Mouse (Mus musculus) myocyte (in vitro differentiated cells): ENCODE data around the gene Tma16. TPM values are rescaled to one million over a fixed set of nuclear protein-coding genes. Genes with fewer than 3 reads are reported as not detected.

ENCODE experiments used
- H3K27me3 ChIP-seq: one replicate; pipeline ENCODE4 v1.6.1; 2011; ENCODE audit not compliant: control insufficient read depth, insufficient read depth, insufficient read length
- H3K36me3 ChIP-seq: one replicate; pipeline ENCODE4 v1.6.1; 2011; ENCODE audit not compliant: control insufficient read depth, insufficient read depth
- H3K4me2 ChIP-seq: one replicate; pipeline ENCODE4 v1.6.1; 2011; ENCODE audit warnings: low read depth, control low read depth
- H3K4me3 ChIP-seq: one replicate; pipeline ENCODE4 v1.5.1; 2011; ENCODE audit warnings: mild to moderate bottlenecking, control low read depth, moderate library complexity
- H3K79me2 ChIP-seq: one replicate; pipeline ENCODE4 v1.6.1; 2011; ENCODE audit not compliant: control insufficient read depth, insufficient read depth
- H3ac ChIP-seq: one replicate; pipeline ENCODE4 v1.6.1; 2011; ENCODE audit not compliant: control insufficient read depth, insufficient read length
- CEBPB ChIP-seq: IDR thresholded peaks from 2 replicates; pipeline ENCODE4 v1.6.1; 2011; ENCODE audit warnings: mild to moderate bottlenecking, moderate library complexity; ENCODE audit not compliant: poor library complexity, insufficient read depth, severe bottlenecking
- E2F4 ChIP-seq: IDR thresholded peaks from one replicate; pipeline ENCODE4 v1.6.1; 2011; ENCODE audit warnings: mild to moderate bottlenecking, control low read depth, moderate library complexity; ENCODE audit not compliant: insufficient read depth
- MAX ChIP-seq: IDR thresholded peaks from one replicate; pipeline ENCODE4 v1.6.1; 2011; ENCODE audit warnings: low read depth, mild to moderate bottlenecking, control low read depth
- MYOD1 ChIP-seq, 3 experiments: IDR thresholded peaks; one replicate each; pipeline ENCODE4 v1.6.1; 2011; ENCODE audit warnings: control low read depth in 2 of 3, low read depth in 2 of 3, mild to moderate bottlenecking in 2 of 3, moderate library complexity in 1 of 3; ENCODE audit not compliant: insufficient read length in 2 of 3, control insufficient read depth in 1 of 3
- MYOG ChIP-seq, 3 experiments: IDR thresholded peaks; one replicate each; pipeline ENCODE4 v1.6.1; 2011; ENCODE audit warnings: control low read depth in 2 of 3, low read depth in 2 of 3, mild to moderate bottlenecking in 2 of 3; ENCODE audit not compliant: insufficient read length in 2 of 3, control insufficient read depth in 1 of 3, insufficient read depth in 1 of 3
- POLR2A ChIP-seq: IDR thresholded peaks from one replicate; pipeline ENCODE4 v1.6.1; 2011; ENCODE audit warnings: low read depth, mild to moderate bottlenecking, control low read depth, moderate library complexity; ENCODE audit not compliant: insufficient read length
- POLR2AphosphoS2 ChIP-seq: IDR thresholded peaks from one replicate; pipeline ENCODE4 v1.6.1; 2011; ENCODE audit warnings: low read depth, control low read depth; ENCODE audit not compliant: insufficient read length
- REST ChIP-seq: IDR thresholded peaks from one replicate; pipeline ENCODE4 v1.6.1; 2011; ENCODE audit warnings: mild to moderate bottlenecking, control low read depth, moderate library complexity; ENCODE audit not compliant: insufficient read depth, insufficient read length
- SRF ChIP-seq: IDR thresholded peaks from one replicate; pipeline ENCODE4 v1.6.1; 2011; ENCODE audit warnings: low read depth; ENCODE audit not compliant: control insufficient read depth, insufficient read length
- TCF12 ChIP-seq: IDR thresholded peaks from one replicate; pipeline ENCODE4 v1.6.1; 2011; ENCODE audit warnings: mild to moderate bottlenecking, control low read depth; ENCODE audit not compliant: poor library complexity, insufficient read depth, severe bottlenecking
- TCF3 ChIP-seq: IDR thresholded peaks from one replicate; pipeline ENCODE4 v1.6.1; 2011; ENCODE audit warnings: low read depth, control low read depth; ENCODE audit not compliant: insufficient read length
- USF1 ChIP-seq: IDR thresholded peaks from one replicate; pipeline ENCODE4 v1.6.1; 2011; ENCODE audit warnings: low read depth, mild to moderate bottlenecking, control low read depth, moderate library complexity
- polyA plus RNA-seq: library from polyadenylated mRNA; unstranded; fragments of >200 nt; fragmentation: generic; extraction: Trizol; gene quantifications from one replicate; pipeline ENCODE4 v1.2.1, GENCODE M21; 2012; ENCODE audit warnings: missing spikeins

Gene Tma16
- polyA plus RNA-seq, 1 experiment, result 3.7 TPM

- TF ChIP-seq MYOD1 (IDR thresholded peaks at IDR 0.05; ENCODE audit: control insufficient read depth in 1 of 3, insufficient read length in 2 of 3, low read depth in 2 of 3) (no peak), POLR2A (no peak), USF1 (no peak), MAX (no peak), REST (no peak), TCF12 (no peak), SRF (no peak), POLR2AphosphoS2 (no peak), E2F4 (no peak), CEBPB (no peak), MYOG (IDR thresholded peaks at IDR 0.05; ENCODE audit: control insufficient read depth in 1 of 3, insufficient read depth in 1 of 3, insufficient read length in 2 of 3, low read depth in 2 of 3) (no peak), TCF3 (no peak)
- Histone ChIP-seq H3K27me3 (no peaks in the 10 kb centered on the region), H3K79me2 (no peaks in the 10 kb centered on the region), H3K4me2 (no peak overlapping the region), H3K36me3 (no peaks in the 10 kb centered on the region), H3ac (no peak overlapping the region), H3K4me3 (no peak overlapping the region)
Observed at GRCm38 (mm10) chr8:66433577-66433976, 52.8 kb downstream of the Tma16 start.

GRCm38 (mm10) chr8:66430639-66431038 is 55.7 kb downstream of the Tma16 start:
- TF ChIP-seq MYOD1 (IDR thresholded peaks at IDR 0.05; ENCODE audit: control insufficient read depth in 1 of 3, insufficient read length in 2 of 3, low read depth in 2 of 3) (no peak), E2F4 (no peak), CEBPB (no peak), USF1 (no peak), TCF3 (no peak), TCF12 (no peak), MYOG (IDR thresholded peaks at IDR 0.05; ENCODE audit: control insufficient read depth in 1 of 3, insufficient read depth in 1 of 3, insufficient read length in 2 of 3, low read depth in 2 of 3) (no peak), POLR2A (no peak), POLR2AphosphoS2 (no peak), REST (no peak), SRF (no peak), MAX (no peak)
- no peaks in the 10 kb centered on the region for H3K36me3 ChIP-seq
- H3K79me2 ChIP-seq, result no peaks in the 10 kb centered on the region
- H3K27me3 ChIP-seq, result no peaks in the 10 kb centered on the region
- no peak overlapping the region for H3K4me3 ChIP-seq
- H3ac ChIP-seq, result no peak overlapping the region
- no peak overlapping the region for H3K4me2 ChIP-seq

Other genes with a start within 250 kb of the Tma16 start
- gene Tktl2, start 25.2 kb upstream of the Tma16 start, polyA plus RNA-seq, result not detected
- not detected for gene Npy5r, start 201.6 kb upstream of the Tma16 start, polyA plus RNA-seq
- not detected for gene Npy1r, start 210.7 kb upstream of the Tma16 start, polyA plus RNA-seq